Mouse (Mus musculus): ENCODE results near the gene Slc44a1. TPM values are rescaled to one million over a fixed set of nuclear protein-coding genes. Genes with fewer than 3 reads are reported as not detected.

Gene Slc44a1
- polyA plus RNA-seq (2015; fragmentation: Nextera tagmentation; extraction: Ambion mirVana) = 27.9 and 28.3 TPM in 2 replicates

- WGBS = 0% methylated on average over 58 of the region's 122 CpGs
- peak; percentile 96 for ATAC-seq
- H3K36me3 ChIP-seq (ENCODE audit: control insufficient read depth, insufficient read depth) = no peaks in the 10 kb centered on the region
- H3K4me3 ChIP-seq (ENCODE audit: low read depth, low read length) = peak within 1 kb of the TSS; percentile 87
- H3K4me1 ChIP-seq (replicated peaks; ENCODE audit: control insufficient read depth, insufficient read depth, low read length) = peaks cover 2% of the 10 kb centered on the region; the same call in 1 of the 2 replicates
- H3K9ac ChIP-seq (ENCODE audit: low read depth, low read length) = peak within 1 kb of the TSS; percentile 82
- peak within 1 kb of the TSS; percentile 97 for H3K27ac ChIP-seq (ENCODE audit: low read depth, low read length)
- TF ChIP-seq CTCF (IDR thresholded peaks at IDR 0.05; ENCODE audit: low read depth) = peak; percentile 38; the same call in 1 of the 2 replicates
- H3K9me3 ChIP-seq (ENCODE audit: control insufficient read depth) = no peaks in the 10 kb centered on the region
- H3K27me3 ChIP-seq (replicated peaks; ENCODE audit: control insufficient read depth, insufficient read depth, low read length) = no peaks in the 10 kb centered on the region
- H3K4me2 ChIP-seq (replicated peaks; ENCODE audit: low read depth) = peak within 1 kb of the TSS; percentile 95
Observed at GRCm38 (mm10) chr4:53440010-53440815, at the start of gene Slc44a1. Slc44a1 (plus strand) TSS chr4:53440413.

DNA sequence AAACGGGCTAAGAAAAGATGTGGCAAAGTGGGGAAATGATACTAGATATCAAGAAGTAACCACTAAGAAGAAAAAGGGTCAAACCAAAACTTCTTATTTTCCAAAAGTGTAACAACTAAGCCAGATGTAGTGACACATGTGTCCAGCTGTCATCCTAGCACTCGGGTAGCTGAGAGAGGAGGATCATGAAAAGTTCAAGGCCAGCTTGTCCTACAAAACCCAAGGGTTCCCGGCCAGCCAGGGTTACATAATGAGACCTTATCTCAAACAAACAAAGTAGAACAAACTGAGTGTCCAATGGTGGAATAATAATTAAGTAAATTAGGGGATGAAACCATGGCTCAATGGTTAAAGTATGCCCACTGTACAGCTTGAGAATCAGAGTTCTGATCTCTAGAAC is 45.2 kb upstream of the Slc44a1 start:
- H3K9ac ChIP-seq (ENCODE audit: low read depth, low read length) = no peak overlapping the region
- no peak overlapping the region for H3K27ac ChIP-seq (ENCODE audit: low read depth, low read length)
- TF ChIP-seq CTCF (IDR thresholded peaks at IDR 0.05; ENCODE audit: low read depth) = no peak
- H3K4me1 ChIP-seq (replicated peaks; ENCODE audit: control insufficient read depth, insufficient read depth, low read length) = no peaks in the 10 kb centered on the region
- H3K9me3 ChIP-seq (ENCODE audit: control insufficient read depth) = no peaks in the 10 kb centered on the region
- 42% methylated on average over 3 of the region's 3 CpGs for WGBS
- H3K27me3 ChIP-seq (replicated peaks; ENCODE audit: control insufficient read depth, insufficient read depth, low read length) = no peaks in the 10 kb centered on the region
- H3K4me2 ChIP-seq (replicated peaks; ENCODE audit: low read depth) = no peak overlapping the region
- H3K36me3 ChIP-seq (ENCODE audit: control insufficient read depth, insufficient read depth) = no peaks in the 10 kb centered on the region
- ATAC-seq = no peak
- H3K4me3 ChIP-seq (ENCODE audit: low read depth, low read length) = no peak overlapping the region

GRCm38 (mm10) chr4:53396623-53397192 is 43.5 kb upstream of the Slc44a1 start:
- no peak overlapping the region for H3K27ac ChIP-seq (ENCODE audit: low read depth, low read length)
- 70% methylated on average over 11 of the region's 11 CpGs for WGBS
- no peaks in the 10 kb centered on the region for H3K9me3 ChIP-seq (ENCODE audit: control insufficient read depth)
- ATAC-seq = no peak
- no peaks in the 10 kb centered on the region for H3K36me3 ChIP-seq (ENCODE audit: control insufficient read depth, insufficient read depth)
- no peak overlapping the region for H3K4me3 ChIP-seq (ENCODE audit: low read depth, low read length)
- no peak overlapping the region for H3K4me2 ChIP-seq (replicated peaks; ENCODE audit: low read depth)
- TF ChIP-seq CTCF (IDR thresholded peaks at IDR 0.05; ENCODE audit: low read depth) = no peak
- H3K9ac ChIP-seq (ENCODE audit: low read depth, low read length) = no peak overlapping the region
- no peaks in the 10 kb centered on the region for H3K27me3 ChIP-seq (replicated peaks; ENCODE audit: control insufficient read depth, insufficient read depth, low read length)
- no peaks in the 10 kb centered on the region for H3K4me1 ChIP-seq (replicated peaks; ENCODE audit: control insufficient read depth, insufficient read depth, low read length)

- no peak overlapping the region for H3K4me3 ChIP-seq (ENCODE audit: low read depth, low read length)
- no peaks in the 10 kb centered on the region for H3K4me1 ChIP-seq (replicated peaks; ENCODE audit: control insufficient read depth, insufficient read depth, low read length)
- H3K36me3 ChIP-seq (ENCODE audit: control insufficient read depth, insufficient read depth) = no peaks in the 10 kb centered on the region
- no peak overlapping the region for H3K27ac ChIP-seq (ENCODE audit: low read depth, low read length)
- no peak overlapping the region for H3K9ac ChIP-seq (ENCODE audit: low read depth, low read length)
- no peak overlapping the region for H3K4me2 ChIP-seq (replicated peaks; ENCODE audit: low read depth)
- H3K27me3 ChIP-seq (replicated peaks; ENCODE audit: control insufficient read depth, insufficient read depth, low read length) = no peaks in the 10 kb centered on the region
- H3K9me3 ChIP-seq (ENCODE audit: control insufficient read depth) = no peaks in the 10 kb centered on the region
- WGBS = 71% methylated on average over 4 of the region's 4 CpGs
- no peak for TF ChIP-seq CTCF (IDR thresholded peaks at IDR 0.05; ENCODE audit: low read depth)
- ATAC-seq = no peak
Observed at GRCm38 (mm10) chr4:53397280-53398117, 42.7 kb upstream of the Slc44a1 start.

DNA sequence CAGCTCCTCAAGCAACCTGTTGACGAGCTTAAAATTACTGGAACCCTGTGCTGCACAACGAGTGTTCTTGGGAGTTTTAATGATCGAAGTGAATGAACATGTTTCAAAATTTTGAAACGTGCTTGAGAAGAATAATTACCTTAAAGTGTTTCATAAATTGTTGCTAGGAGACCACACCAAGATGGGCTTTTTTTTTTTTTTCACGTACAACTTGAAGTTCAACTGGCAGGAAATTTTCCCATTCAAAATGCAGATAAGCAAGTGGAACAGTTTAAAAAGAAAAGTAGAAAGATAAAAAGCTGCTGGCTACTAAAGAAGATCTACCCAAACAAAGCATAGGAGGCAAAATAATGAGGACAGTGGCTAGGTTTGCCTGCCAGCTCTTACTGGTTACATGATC is 41.7 kb upstream of the Slc44a1 start:
- WGBS = 57% methylated on average over 5 of the region's 5 CpGs
- Histone ChIP-seq H3K36me3 (ENCODE audit: control insufficient read depth, insufficient read depth) (no peaks in the 10 kb centered on the region), H3K9ac (ENCODE audit: low read depth, low read length) (no peak overlapping the region), H3K27ac (ENCODE audit: low read depth, low read length) (no peak overlapping the region), H3K27me3 (replicated peaks; ENCODE audit: control insufficient read depth, insufficient read depth, low read length) (no peaks in the 10 kb centered on the region), H3K4me3 (ENCODE audit: low read depth, low read length) (no peak overlapping the region), H3K4me1 (replicated peaks; ENCODE audit: control insufficient read depth, insufficient read depth, low read length) (no peaks in the 10 kb centered on the region), H3K9me3 (ENCODE audit: control insufficient read depth) (no peaks in the 10 kb centered on the region), H3K4me2 (replicated peaks; ENCODE audit: low read depth) (no peak overlapping the region)
- no peak for ATAC-seq
- TF ChIP-seq CTCF (IDR thresholded peaks at IDR 0.05; ENCODE audit: low read depth) = no peak

DNA sequence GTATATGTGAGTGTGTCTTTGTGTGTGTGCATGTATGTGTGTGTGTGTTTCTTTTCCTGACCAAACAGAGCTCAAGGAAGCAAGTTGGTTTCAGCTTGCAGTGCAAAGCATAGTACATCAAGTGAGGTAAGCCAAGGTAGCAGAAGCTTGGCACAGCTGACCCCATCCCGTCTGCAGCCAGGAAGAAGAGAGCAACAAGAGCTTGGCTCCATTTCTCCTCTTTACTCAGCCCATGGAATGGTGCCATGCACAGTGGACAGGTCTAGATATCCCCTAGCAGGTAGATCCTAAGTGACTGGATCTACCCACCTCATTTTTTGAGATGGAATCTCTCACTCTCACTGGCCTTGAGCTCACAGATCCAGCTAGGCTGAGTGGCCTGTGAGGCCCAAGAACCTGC is 40.8 kb upstream of the Slc44a1 start:
- H3K9me3 ChIP-seq (ENCODE audit: control insufficient read depth) = no peaks in the 10 kb centered on the region
- 60% methylated on average over 1 of the region's 1 CpGs for WGBS
- TF ChIP-seq CTCF (IDR thresholded peaks at IDR 0.05; ENCODE audit: low read depth) = no peak
- no peaks in the 10 kb centered on the region for H3K36me3 ChIP-seq (ENCODE audit: control insufficient read depth, insufficient read depth)
- H3K27me3 ChIP-seq (replicated peaks; ENCODE audit: control insufficient read depth, insufficient read depth, low read length) = no peaks in the 10 kb centered on the region
- H3K9ac ChIP-seq (ENCODE audit: low read depth, low read length) = no peak overlapping the region
- no peak for ATAC-seq
- H3K27ac ChIP-seq (ENCODE audit: low read depth, low read length) = no peak overlapping the region
- H3K4me2 ChIP-seq (replicated peaks; ENCODE audit: low read depth) = no peak overlapping the region
- no peaks in the 10 kb centered on the region for H3K4me1 ChIP-seq (replicated peaks; ENCODE audit: control insufficient read depth, insufficient read depth, low read length)
- H3K4me3 ChIP-seq (ENCODE audit: low read depth, low read length) = no peak overlapping the region

All from intestine, postnatal 0 days (tissue).